Mouse (Mus musculus) T-helper 17 cell (primary cell): ENCODE data around the gene Cdk8.

Experiments
- in situ Hi-C, 2 experiments: fragments of 300-600 bp; cut with MboI, MseI; formaldehyde crosslinking; loops; 1 replicate in 1 of 2; 2 replicates in 1 of 2; pipeline ENCODE4 v1.15.1; 2025; ENCODE audit warnings: high pct_unique_total_duplicates in 2 of 2

The Cdk8 gene

DNA sequence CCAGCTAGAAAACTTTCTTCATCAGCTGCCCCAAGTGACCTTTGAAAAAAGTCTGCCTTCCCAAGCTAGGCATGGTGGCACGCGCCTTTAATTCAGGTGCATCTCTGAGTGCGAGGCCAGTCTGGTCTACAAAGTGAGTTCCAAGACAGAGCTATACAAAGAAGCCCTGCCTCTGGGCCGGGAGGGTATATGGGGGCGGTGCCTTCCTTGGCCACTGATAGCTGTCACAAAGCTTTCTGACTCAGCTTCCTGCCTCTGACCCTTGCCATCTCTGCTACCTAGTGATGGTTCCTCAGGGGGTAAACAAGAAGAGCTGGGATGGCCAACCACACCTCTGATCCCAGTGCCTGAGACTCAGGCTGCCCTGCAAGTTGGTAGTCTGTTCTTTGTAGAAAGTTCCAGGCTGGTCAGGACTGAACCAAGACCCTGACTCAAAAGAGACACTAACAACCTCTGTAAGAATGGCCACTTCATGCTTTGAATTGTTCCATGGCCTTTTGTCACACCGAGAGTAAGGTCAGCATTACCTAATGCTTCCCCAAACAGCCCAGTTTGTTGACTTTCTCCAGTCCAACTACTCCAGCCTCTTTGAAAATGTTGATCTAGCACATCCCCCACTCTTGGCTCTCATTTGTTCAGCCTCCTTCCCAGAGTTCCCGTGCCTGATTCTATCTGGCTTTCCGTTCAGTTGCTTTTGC is 76.2 kb downstream of the Cdk8 start:
- in situ Hi-C loops, result loop anchor here in 1 of 2 experiments (5.0 kb wide), 1 partner anchor 115 kb away; no protein-coding TSS in a partner anchor

GRCm38 (mm10) chr5:146307744-146308096 is 76.7 kb downstream of the Cdk8 start:
- in situ Hi-C loops, result loop anchor here in 1 of 2 experiments (5.0 kb wide), 1 partner anchor 115 kb away; no protein-coding TSS in a partner anchor

DNA sequence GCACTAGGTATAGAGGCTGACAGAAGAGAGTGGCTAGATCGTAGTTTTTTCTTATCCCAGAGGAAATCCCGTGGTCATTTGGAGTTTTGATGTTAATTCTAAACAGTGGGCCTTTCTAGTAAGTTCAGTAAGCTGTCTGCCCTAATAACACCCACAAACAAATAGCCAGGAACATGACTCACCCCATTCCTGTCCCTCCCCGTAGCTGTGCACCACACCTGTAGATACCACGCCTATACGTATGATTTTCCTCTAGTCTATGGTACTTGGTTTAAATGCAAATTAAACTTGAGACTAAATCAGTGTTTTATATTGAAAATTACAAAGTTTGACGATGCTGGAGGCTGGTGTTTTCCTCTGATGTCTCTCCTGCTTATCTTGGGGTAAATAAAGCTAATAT is 83.5 kb downstream of the Cdk8 start:
- in situ Hi-C loops, result no loop called here

GRCm38 (mm10) chr5:146315268-146315921 is 84.4 kb downstream of the Cdk8 start:
- in situ Hi-C loops, result no loop called here

- in situ Hi-C loops, result no loop called here
Measured at GRCm38 (mm10) chr5:146316316-146316715, 85.3 kb downstream of the Cdk8 start.

- in situ Hi-C loops, result no loop called here
Measured at GRCm38 (mm10) chr5:146318051-146318450, 87.0 kb downstream of the Cdk8 start.

DNA sequence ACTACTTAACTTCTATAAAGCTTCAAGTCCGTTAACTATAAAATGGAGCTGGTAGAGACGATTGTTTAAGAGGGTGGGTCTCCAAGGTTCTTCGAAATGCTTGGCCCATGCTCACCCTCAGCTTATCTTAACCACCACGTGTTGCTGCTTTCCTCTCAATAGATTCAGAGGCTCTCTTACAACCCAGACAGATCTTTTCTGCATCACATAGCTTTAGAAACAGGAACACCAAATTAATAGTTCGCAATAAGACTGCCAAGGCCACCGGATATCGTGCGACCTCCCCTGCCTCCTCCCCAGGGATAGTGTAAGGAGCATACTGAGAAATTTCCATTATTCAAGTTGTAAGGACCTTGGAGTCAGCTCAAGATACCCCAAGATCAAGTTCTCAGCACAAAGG is 87.4 kb downstream of the Cdk8 start:
- in situ Hi-C loops, result no loop called here

- in situ Hi-C loops, result no loop called here
Measured at GRCm38 (mm10) chr5:146328941-146329340, 97.9 kb downstream of the Cdk8 start.

DNA sequence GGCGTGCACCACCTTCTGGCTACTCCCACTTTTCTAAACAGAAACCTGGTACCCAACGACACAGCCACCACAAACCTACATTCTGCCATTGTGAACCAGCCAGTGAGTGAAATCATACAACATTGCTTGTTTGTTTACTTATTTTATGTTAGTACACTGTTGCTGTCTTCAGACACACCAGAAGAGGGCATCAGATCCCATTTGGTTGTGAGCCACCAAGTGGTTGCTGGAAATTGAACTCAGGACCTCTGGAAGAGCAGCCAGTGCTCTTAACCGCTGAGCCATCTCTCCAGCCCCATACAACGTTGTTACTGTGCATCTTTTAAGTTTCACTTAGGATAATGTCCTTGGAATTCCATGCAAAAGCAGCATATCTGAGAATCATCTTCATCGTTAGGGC is 98.5 kb downstream of the Cdk8 start:
- in situ Hi-C loops, result no loop called here

DNA sequence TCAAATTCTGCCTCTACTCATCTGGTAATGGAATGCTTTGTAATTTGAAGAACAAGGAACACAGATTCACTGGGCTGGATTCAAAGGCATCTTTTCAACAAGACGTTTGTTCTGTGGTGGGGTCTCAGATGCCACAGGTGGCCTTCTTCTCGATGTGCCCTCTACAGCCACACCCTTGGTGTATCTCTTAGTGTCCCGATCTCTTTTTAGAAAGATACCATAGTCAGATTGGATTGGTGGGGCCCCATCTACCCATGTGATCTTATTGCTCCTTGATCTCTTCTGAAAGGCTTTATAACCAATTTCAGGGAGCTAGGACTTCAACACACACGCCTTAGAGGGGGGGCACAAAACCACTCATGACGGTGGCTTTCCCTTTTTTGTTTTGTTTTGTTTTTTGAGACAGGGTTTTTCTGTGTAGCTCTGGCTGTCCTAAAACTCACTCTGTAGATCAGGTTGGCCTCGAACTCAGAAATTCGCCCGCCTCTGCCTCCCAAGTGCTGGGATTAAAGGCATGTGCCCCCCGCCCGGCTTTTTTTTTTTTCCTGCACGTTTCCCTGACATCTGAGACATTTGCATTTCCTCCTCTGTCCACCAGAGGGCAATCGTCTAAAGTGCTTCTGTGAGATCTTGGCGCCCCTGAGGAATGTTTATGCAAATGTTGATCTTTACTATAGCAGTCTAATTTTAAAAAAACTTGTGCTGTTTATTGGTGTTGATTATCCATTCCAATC is 99.2 kb downstream of the Cdk8 start:
- in situ Hi-C loops, result no loop called here

DNA sequence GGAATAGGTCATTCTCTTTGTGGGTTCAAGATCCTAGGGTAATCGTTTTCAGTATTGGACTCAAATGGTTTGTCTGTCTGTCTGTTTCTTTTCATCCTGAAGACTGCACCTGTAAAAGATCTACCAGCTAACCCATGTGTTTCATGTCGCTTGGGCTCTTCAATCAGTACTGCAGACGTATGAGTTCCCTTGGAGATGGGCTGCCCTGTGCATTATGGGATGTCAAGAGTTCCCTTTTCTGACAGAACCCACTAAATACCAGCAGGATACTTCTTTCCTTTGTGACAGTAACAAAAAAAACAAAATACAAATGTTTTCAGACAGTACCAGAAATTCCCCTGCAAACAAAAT is 99.7 kb downstream of the Cdk8 start:
- in situ Hi-C loops, result no loop called here

DNA sequence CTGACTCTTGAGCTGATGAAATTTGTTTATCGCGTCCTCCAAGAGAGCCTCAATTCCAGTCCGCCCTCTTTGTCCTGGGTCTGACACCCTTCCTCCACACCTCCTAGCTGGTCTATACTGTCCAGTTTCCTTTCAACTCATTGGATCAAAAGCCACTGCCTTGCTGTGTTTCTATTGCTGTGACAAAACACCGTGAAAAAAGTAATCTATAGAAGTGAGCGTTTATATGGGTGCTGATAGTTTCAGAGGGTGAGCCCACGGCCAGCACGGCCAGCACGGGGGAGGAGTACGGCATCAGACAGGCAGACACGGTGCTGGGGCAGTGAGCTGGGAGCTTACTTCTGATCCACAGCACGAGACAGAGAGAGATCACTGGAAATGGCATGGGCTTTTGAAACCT is 100.1 kb downstream of the Cdk8 start:
- in situ Hi-C loops, result no loop called here

- in situ Hi-C loops, result no loop called here
Measured at GRCm38 (mm10) chr5:146332541-146332940, 101.5 kb downstream of the Cdk8 start.

DNA sequence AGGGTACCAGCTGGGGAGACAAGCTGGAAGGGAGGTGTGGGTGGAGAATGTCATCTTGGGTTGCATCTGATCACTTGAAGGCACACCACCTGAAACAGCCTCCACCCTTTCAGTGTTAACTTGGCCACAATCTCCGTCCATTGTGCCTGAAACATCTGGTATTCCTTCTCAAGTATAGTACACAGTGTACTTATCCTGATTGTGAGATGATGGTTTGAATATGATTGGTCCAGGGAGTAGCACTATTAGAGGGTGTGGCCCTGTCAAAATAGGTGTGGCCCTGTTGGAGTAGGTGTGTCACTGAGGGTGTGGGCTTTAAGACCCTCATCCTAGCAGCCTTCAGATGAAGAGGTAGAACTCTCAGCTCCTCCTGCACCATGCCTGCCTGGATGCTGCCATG is 103.4 kb downstream of the Cdk8 start:
- in situ Hi-C loops, result no loop called here

DNA sequence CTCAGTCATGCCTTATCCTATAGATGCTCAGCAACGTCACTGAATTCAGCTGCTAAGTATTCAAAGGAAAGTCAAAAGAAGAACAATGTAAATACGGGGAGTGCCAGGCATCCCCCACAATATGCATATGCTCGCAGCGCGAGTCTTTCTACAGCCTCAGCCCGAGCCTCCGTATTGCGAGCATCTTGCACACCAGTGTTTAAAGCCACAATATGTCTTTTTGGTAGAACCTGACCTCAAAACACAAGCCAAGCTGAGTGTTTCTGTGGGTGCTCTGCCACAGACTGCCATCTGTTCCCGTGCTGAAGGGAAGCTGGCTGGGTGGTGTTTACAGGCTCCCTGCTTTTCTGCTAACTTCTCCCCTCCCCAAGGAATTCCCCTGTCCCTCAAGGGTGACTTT is 107.0 kb downstream of the Cdk8 start:
- in situ Hi-C loops, result no loop called here

- in situ Hi-C loops, result no loop called here
Measured at GRCm38 (mm10) chr5:146340037-146340436, 109.0 kb downstream of the Cdk8 start.

GRCm38 (mm10) chr5:146344911-146345686 is 114.1 kb downstream of the Cdk8 start:
- in situ Hi-C loops, result no loop called here

DNA sequence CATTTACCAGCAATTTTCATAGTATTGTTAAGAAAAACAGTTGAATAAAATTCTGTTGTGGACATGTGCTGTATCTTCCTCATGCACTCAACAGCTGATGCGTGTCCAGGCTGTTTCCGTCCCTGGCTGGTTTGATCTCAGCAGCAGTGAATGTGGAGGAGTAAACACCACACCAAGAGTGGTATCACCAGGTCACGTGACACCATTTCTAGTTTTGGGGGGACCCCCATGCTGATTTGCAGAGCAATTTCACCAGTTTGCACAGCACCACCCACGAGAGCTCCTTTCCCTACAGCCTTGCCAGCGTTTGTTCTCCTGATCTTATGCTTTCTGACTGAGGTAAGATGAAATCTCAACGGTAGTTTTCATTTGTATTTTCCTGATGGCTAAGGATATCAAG is 116.1 kb downstream of the Cdk8 start:
- in situ Hi-C loops, result no loop called here

DNA sequence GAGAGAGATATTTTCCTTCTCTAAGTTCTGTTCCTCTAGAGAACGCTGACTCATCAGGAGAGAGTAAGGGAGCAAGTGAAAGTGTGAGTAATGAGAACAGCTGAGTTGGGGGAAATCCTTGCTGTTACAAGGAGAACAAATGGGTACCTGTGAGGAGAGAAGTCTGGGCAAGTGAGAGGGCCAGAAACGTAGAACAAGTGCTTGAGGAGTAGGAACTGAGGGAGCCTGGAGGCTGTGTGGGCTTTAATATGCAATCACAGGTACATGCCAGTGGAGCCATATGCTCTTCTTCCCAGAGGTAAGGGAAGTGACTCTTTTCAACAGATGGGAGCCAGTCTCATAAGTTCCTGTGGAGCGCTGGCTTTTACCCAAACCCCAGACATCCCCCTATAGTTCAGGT is 118.2 kb downstream of the Cdk8 start:
- in situ Hi-C loops, result no loop called here

DNA sequence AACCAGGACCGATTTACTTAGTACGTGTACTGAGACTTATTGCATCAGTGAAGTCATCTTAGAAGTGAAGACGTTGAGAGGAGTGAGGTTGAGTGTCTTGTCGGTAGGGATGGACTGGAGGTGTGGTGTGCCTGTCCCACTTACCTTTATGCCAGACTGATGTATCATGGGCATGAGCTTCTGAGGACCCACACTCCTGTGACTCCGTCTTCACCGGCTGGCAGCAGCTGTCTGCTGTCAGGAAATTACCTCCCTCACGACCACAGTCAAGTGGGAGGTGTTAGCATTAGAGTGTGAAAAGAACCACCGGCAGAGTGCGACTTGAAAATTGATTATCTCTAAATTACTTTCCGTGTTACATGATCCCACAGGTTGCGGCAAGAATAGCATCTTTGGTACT is 119.8 kb downstream of the Cdk8 start:
- in situ Hi-C loops, result no loop called here

DNA sequence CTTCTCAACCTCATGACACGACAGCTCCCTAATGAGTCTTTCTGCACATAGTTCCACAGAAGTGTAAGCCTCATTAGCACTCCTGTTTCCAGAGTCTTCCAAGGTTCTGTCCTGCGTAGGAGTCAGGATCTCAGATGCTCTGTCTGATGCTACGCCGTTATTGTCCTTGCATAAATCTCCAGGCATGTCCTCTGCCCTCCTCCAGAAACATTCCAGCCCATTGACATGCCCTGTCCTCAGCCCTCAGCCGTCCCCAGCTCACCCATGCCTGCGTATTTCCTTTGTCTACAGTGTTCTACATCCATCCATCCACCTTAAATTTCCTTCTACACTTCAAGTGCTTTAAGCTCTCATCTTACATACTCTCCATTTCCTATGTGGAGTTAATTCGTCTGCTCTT is 121.0 kb downstream of the Cdk8 start:
- in situ Hi-C loops, result no loop called here
